In genomic region chr13:63032958-63033357, GRCm38 (mm10) we compare ENCODE assay signal across 8 mouse cellular contexts.
DNase-seq lines count a peak whose midpoint lies in the region; ATAC-seq and TF ChIP-seq lines count a peak whose summit lies in the region.

No protein-coding gene starts in this region.

- peak overlapping the region; percentile 44 for H3K27ac ChIP-seq in gastrocnemius, adult 2 months
- H3K27ac ChIP-seq in forebrain, embryonic 16.5 days (ENCODE audit: low read length) = no peak overlapping the region; the same call in none of the 2 replicates
- no peak overlapping the region for H3K27ac ChIP-seq in midbrain, embryonic 15.5 days
- H3K27ac ChIP-seq in kidney, embryonic 14.5 days (ENCODE audit: low read depth, low read length) = no peak overlapping the region
- no peak overlapping the region for H3K27ac ChIP-seq in cerebellum, adult 2 months (ENCODE audit: insufficient read depth, low read length)

- 66% methylated on average over 8 of the region's 8 CpGs for WGBS in lung, adult 2 months
- WGBS in forebrain, embryonic 16.5 days = 18% methylated on average over 8 of the region's 8 CpGs
- 44% methylated on average over 8 of the region's 8 CpGs for WGBS in midbrain, embryonic 15.5 days
- 83% methylated on average over 8 of the region's 8 CpGs for WGBS in kidney, embryonic 14.5 days
- 36% methylated on average over 8 of the region's 8 CpGs for WGBS in cerebellum, adult 2 months

- no peaks in the 10 kb centered on the region for H3K36me3 ChIP-seq in forebrain, embryonic 16.5 days (ENCODE audit: control insufficient read depth, insufficient read depth)
- H3K36me3 ChIP-seq in midbrain, embryonic 15.5 days (replicated peaks) = no peaks in the 10 kb centered on the region
- no peaks in the 10 kb centered on the region for H3K36me3 ChIP-seq in kidney, embryonic 14.5 days (ENCODE audit: control insufficient read depth, insufficient read depth, low read length)

- H3K4me2 ChIP-seq in forebrain, embryonic 16.5 days (ENCODE audit: low read length) = peak overlapping the region; percentile 13; the same call in 1 of the 2 replicates
- H3K4me2 ChIP-seq in midbrain, embryonic 15.5 days = no peak overlapping the region
- H3K4me2 ChIP-seq in kidney, embryonic 14.5 days (replicated peaks; ENCODE audit: low read depth, low read length) = no peak overlapping the region

- peak; percentile 88 for ATAC-seq in forebrain, embryonic 16.5 days
- ATAC-seq in midbrain, embryonic 15.5 days (replicated peaks) = 0 out of 2 replicates have a peak, but pooled peaks have one; percentile 37
- no peak for ATAC-seq in kidney, embryonic 14.5 days (ENCODE audit: low FRiP score, low TSS enrichment)

- TF ChIP-seq POLR2A in lung, adult 2 months (IDR thresholded peaks at IDR 0.05; ENCODE audit: borderline replicate concordance, extremely low read depth, low read depth, low read length) = no peak
- no peak for TF ChIP-seq POLR2A in cerebellum, adult 2 months (IDR thresholded peaks at IDR 0.05; ENCODE audit: borderline replicate concordance, insufficient read depth, low read length)

- H3K4me3 ChIP-seq in gastrocnemius, adult 2 months = no peak overlapping the region
- no peak overlapping the region for H3K4me3 ChIP-seq in lung, adult 2 months (replicated peaks; ENCODE audit: extremely low read depth, low read depth, low read length)
- H3K4me3 ChIP-seq in forebrain, embryonic 16.5 days (replicated peaks; ENCODE audit: low read length) = no peak overlapping the region
- H3K4me3 ChIP-seq in midbrain, embryonic 15.5 days = no peak overlapping the region
- H3K4me3 ChIP-seq in kidney, embryonic 14.5 days (ENCODE audit: low read length) = no peak overlapping the region
- no peak overlapping the region for H3K4me3 ChIP-seq in cerebellum, adult 2 months (replicated peaks; ENCODE audit: insufficient read depth, low read depth, low read length)

- no peaks in the 10 kb centered on the region for H3K27me3 ChIP-seq in forebrain, embryonic 16.5 days (replicated peaks; ENCODE audit: control insufficient read depth, insufficient read depth, low read length)
- no peaks in the 10 kb centered on the region for H3K27me3 ChIP-seq in midbrain, embryonic 15.5 days (replicated peaks)
- H3K27me3 ChIP-seq in kidney, embryonic 14.5 days (ENCODE audit: control insufficient read depth, insufficient read depth, low read length) = no peaks in the 10 kb centered on the region
- no peaks in the 10 kb centered on the region for H3K27me3 ChIP-seq in cerebellum, adult 2 months (ENCODE audit: control insufficient read depth, insufficient read depth, low read length)

- DNase-seq in gastrocnemius, adult 2 months = no peak
- no peak for DNase-seq in gastrocnemius, postnatal 10 days
- peak; percentile 6 to 45 for DNase-seq in lung, postnatal 4 days
- no peak for DNase-seq in lung, adult 2 months
- DNase-seq in cerebellum, adult 2 months = no peak

- no peaks in the 10 kb centered on the region for H3K4me1 ChIP-seq in lung, adult 2 months (ENCODE audit: control insufficient read depth, insufficient read depth, low read length)
- peaks cover 9% of the 10 kb centered on the region for H3K4me1 ChIP-seq in forebrain, embryonic 16.5 days (replicated peaks; ENCODE audit: control insufficient read depth, insufficient read depth, low read length)
- 0 out of 2 replicates have a peak, but pooled peaks cover 5% of the 10 kb centered on the region for H3K4me1 ChIP-seq in midbrain, embryonic 15.5 days
- H3K4me1 ChIP-seq in kidney, embryonic 14.5 days (ENCODE audit: control insufficient read depth, insufficient read depth, low read length) = no peaks in the 10 kb centered on the region
- H3K4me1 ChIP-seq in cerebellum, adult 2 months (ENCODE audit: control insufficient read depth, insufficient read depth, low read length) = peaks cover 5% of the 10 kb centered on the region

- H3K9me3 ChIP-seq in forebrain, embryonic 16.5 days (ENCODE audit: control insufficient read depth, low read length) = no peaks in the 10 kb centered on the region
- H3K9me3 ChIP-seq in midbrain, embryonic 15.5 days = no peaks in the 10 kb centered on the region
- no peaks in the 10 kb centered on the region for H3K9me3 ChIP-seq in kidney, embryonic 14.5 days (ENCODE audit: control insufficient read depth, low read length)

- no peak for TF ChIP-seq CTCF in gastrocnemius, adult 2 months (IDR thresholded peaks at IDR 0.05)
- no peak for TF ChIP-seq CTCF in lung, adult 2 months (IDR thresholded peaks at IDR 0.05; ENCODE audit: insufficient read depth, low read length)
- no peak for TF ChIP-seq CTCF in cerebellum, adult 2 months (IDR thresholded peaks at IDR 0.05; ENCODE audit: borderline replicate concordance, insufficient read depth, low read depth, low read length)

- intact Hi-C loops in gastrocnemius, adult 2 months (cut with DNase I) = no loop called here

- no peak overlapping the region for H3K9ac ChIP-seq in forebrain, embryonic 16.5 days (replicated peaks; ENCODE audit: low read depth, low read length)
- no peak overlapping the region for H3K9ac ChIP-seq in midbrain, embryonic 15.5 days
- no peak overlapping the region for H3K9ac ChIP-seq in kidney, embryonic 14.5 days (ENCODE audit: low read depth, low read length)

Comparison
In these comparisons a context has a peak if more than half of its experiments do, and no peak if none do; other contexts are left out.
1. DNase-seq: peak in lung, postnatal 4 days (2 of 2); none in gastrocnemius, adult 2 months (single experiment), gastrocnemius, postnatal 10 days (single experiment), lung, adult 2 months (single experiment) and cerebellum, adult 2 months (0 of 2).